Mouse (Mus musculus): ENCODE measurements around the gene Itgb2.

Itgb2 gene

DNA sequence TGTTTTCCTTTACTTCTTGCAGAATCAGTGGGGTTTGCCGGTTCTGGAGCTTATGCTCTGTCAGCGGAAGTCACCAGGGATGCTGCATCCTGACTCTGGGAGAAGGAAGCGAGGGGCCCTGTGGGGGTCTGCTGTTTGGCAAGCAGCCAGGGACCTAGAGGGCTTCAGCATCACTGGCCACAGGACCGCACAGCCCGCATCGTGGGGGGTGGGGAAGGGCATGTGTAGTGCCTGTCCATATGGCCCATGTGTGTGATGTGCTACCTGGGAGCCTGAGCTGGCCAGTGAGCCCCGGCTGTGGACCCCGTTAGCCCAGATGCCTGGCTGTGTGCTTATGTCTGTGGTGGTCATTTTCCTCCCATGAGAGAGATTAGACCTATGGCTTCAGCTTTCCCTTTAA, 59.7 kb downstream of the Itgb2 start:
- DNase-seq: no peak

DNA sequence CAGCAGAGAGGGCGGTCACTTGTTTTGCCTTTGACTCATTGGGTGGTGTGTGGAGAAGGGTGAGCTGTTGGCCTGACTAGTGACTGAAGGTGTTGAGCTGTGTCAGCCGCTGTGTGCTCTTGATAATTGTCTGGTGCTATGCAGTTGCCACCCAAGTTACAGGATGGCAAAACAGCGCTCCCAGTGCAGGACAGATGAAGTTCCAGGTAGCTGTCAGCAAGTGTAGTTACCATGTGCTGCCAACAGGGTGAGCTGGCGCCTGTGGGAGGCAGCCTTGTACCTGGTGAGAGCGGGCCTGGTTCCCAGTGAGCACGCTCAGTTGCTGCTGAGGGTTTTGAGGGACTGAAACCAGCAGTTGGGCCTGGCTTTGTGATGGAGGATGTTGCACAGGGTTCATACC, 60.8 kb downstream of the Itgb2 start:
- peak; percentile 73 to 84 for DNase-seq

DNA sequence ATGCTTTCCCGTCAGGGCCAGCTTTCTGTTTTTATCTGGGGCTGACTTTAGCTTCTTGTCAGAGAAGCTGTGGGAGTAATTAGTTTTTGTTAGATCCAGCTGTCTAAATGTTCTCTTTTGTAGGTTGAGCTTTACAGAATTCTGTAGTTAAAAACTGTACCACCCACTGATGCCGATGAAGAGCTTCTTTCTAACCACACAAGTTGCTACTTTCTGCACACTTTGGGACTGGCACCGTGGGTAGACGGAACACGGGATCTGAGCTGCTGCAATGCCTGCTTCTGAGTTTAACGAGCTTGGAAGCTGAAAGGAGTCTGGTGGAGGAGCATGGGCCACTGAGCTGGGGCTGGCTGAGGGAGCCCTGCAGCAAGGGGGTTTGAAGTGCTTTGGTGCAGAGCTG, 61.5 kb downstream of the Itgb2 start:
- no peak for DNase-seq

DNA sequence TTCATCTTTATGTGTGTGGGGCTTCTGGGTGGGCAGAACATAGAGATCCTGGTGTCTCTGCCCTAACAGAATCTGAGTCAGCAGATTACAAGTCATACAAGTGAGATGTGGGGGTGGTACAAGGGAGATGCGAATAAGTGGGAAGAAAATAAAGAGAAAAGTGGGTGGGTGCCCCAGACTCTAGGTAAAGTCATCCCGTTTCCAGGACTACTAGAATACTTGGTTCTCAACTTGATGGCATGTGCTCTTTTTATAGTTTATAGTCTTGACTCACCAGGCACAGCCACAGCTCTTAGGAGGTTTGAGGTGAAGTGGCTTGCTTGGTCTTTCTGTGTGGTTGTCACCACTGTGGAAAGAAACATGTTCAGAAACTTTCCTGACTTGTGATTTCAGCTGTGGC, 66.0 kb downstream of the Itgb2 start:
- DNase-seq: no peak

DNA sequence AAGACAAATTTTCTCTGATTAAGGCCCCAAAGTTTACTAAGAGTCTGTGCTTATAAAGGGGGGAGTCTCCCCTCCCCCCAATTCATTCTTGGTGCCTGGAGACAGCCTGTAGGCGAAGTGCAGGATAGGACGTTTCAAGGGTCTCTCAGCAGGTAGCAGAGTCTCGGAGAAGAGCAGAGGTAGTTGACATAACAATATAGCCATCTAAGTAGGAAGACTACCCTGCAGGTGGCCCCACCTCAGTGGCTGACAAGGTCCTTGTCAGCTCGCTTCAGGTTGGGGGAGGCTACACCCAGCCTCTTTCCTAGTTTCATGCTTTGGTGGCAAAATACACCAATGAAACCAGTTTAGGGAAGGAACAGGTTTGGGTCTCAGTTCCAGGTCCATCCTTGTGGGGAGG, 73.0 kb downstream of the Itgb2 start:
- no peak for DNase-seq

DNA sequence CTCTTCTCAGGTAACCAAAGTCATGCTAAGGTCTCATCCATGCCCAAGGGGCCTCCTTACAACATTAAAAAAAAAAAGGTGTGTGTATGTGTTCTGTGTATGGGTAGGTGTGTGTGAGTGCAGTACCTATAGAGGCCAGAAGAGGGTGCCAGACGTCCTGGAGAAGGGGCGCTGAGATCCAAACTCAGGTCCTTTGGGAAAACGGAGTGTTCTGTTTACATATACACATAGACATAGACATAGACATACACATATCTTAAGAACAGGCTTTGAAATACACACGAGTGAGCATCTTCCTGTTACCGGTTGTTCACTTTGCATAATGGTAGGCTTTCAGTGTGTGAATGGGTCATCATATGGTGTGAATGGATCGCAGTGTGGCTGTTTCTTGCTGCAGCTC, 74.1 kb downstream of the Itgb2 start:
- no peak for DNase-seq

DNA sequence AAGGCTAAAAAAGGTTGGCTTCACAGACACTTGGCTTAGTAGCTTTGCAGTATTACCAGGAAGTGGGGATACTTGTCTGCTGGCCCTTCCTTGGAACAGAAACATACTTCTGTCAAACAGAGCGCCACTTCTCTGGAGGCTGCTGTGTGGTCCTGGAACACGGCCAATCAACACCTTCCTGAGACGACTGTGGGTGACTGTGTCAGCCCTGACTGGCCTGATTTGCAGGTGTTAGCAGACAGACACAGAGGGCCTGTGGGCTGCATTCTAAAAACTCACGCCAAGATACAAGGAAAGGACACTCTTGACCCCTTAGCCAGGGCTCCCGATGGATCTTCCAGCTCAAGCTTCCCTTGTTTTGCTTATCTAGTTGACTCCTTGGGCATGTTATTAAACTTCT, 74.9 kb downstream of the Itgb2 start:
- no peak for DNase-seq

DNA sequence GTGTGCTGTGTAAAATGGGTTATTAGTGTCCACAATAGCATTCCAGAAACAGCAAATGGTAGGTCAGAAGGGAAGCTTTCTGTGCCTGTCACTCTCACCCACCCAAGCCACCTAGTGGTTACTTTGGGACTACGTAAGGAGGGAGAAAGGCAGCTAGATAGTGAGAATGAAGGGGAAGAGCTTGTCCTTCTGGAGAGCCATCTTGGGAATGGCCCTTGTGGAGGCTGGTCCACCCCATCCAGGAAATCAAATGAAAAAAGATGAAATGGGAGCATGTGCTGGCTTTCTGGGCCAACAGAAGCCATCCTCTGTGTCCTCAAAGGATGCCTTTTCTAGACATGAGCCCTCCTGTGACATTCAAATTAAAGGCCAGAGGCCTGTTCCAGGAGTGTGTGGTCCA, 75.3 kb downstream of the Itgb2 start:
- peak; percentile 28 to 57 for DNase-seq

DNA sequence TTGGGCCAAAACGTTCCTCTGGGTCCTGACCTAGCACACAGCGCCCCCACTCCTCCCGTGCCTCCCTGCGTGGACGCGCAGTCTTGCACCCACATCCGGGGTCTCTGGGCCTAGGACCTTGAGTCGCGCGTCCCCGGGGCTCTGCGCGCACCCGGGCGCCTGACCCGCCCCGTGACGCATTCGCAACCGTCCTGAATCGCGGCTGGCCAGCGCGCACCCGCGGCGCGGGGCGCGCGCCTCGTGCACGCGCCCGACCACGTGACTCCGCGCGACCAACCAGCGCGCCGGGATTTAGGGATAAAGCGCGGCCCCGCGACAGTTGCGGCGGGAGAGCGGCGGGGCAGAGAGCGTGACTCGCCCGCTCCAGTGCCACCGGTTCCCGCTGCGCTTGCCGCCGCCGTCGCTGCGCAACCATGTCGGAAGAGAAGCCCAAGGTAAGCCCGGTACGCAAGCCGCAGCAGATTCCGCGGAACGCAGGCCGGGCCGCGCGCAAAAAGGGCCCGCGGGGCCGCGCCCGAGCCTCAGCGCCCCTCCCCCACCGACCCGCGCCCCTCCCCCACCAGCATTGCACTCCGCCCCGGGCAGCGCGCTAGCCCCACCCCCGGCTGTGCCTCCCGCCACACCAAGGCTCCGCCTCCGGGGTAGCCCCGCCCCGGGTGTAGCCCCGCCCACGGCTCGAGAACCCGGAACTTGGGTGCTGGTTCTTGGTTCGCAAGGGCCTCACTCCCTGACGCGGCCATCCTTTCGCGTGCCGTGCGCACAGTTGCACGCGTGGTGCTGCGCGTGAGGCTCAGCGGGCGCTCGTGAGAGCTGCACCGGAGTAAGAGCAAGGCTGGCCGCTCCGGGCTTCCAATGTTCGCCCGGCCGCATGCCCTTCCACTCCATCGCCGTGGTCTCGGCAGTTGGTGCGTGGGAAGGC, 76.1 kb downstream of the Itgb2 start, which contains the start of the genes Sumo3 and Gm49325:
Gene Sumo3, plus strand, starts transcription at position 190 of the 919 bp plus-strand sequence.
Gene Gm49325, plus strand, starts transcription at position 290 of the 919 bp plus-strand sequence.
- peak; percentile 99 for DNase-seq

DNA sequence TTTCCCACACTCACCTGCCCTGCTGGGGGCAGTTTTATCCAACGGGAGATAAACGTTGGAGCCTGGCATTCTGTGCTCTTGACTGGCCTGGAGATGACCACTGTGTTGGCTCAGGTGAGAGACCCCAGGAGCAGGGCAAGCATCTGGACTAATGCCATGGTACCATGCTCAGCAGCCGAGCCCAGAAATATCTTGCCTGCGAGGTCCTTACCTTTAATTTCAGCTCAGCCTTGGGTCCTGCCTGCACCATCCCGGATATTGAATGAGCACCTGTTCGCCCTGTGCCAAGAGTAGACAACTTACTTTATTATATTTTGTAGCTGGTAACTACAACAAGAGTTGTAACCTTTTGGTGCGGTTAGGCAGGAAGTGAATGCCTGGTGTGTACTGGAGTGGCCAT, 76.8 kb downstream of the Itgb2 start:
- DNase-seq: no peak

DNA sequence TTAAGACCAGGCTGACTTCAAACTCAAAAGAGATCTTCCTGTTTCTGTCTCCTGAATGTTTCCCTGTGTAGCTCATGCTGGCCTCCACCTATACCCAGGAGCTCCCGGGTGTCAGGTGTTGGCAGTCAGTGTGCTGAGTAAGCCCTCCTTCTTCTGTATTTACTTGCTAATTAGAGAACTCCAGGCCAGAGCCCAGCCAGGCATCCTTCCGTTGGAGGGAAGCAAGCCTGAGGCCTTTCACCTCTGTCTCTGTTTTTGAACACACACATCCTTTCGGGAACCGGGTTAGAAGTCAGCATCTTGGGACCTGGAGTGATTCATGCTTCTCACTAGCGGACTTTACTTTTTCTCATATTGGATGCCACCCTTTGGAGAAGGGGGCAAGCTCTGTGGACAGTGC, 77.4 kb downstream of the Itgb2 start:
- no peak for DNase-seq

DNA sequence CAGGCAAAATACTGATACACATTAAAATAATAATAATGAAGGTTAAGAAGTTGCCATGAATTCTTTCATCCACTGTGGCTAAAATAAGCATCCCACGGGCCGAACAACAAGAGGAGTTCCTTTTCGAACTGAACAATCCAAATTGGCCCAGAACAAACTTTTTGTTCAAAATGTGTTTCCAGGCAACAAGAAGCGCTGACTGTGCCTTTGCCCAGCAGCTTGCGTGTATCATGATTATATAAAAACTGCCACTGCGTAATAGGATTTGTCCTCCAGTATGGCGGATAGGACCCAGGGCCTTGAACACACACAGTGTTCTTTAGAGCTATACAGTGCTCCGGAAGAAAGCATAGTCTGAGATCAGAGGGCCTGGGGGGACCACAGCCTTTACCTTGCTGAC, 78.5 kb downstream of the Itgb2 start:
- DNase-seq: no peak

DNA sequence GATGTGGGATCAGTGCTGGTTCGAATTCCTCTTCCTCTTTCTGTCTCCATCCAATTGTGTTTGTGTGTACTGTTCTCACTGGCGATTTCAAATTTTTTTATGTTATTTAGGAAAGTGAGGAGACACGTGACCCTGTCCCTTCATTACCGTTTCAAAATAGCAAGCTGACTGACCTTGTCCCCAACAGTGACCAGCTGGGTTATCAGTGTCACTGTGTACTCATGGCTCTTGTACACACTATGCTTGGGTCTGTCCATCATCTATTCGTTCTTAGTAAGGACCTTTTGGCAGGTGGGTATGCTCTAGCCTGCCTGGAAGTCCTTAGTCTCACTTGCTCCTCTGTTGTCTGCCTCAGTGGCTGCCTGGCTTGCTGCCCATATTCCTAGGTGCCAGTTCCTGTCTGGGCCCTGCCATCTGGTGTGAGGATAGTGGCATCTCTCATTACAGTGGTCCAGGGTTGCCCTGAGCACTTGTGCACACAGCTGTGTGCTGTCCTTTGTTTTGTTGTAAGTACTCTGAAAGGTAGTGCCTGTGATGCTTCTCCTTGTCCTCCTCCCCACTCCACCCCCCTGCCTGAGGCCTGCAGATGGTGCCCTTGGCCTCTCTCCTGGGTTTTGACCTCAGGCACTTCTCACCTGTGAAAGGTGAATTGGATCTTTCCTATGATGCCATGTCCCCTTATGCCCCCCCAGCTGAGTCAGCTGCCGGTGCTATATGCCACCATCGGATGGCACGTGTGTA, 80.3 kb downstream of the Itgb2 start:
- no peak for DNase-seq

DNA sequence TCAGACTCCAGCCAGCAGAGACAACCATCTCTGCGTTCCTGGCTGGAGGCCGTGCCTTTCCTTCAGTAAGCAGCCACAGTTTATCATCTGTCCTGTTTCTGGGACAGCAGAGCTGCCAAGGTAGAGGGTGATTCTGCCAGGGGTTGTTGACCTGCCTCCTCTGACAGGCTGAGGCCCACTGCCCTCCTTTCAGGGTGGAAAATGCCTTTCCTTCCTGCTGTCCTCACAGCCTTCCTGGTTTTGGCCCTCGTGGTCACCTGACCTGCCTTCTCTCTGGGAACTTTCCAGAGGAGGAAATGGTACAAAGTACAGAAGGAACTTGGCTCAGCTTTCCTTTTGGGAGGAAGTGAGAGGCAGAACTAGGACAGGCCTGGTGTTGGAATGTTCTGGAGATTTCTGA, 83.4 kb downstream of the Itgb2 start:
- peak; percentile 55 to 71 for DNase-seq

Measured in kidney, postnatal 4 days (tissue).